Mouse (Mus musculus) C2C12 (cell line): ENCODE measurements around the gene Pnmt.

Experiments used
- CTCF ChIP-seq: IDR thresholded peaks from one replicate; pipeline ENCODE4 v1.5.1; 2011; ENCODE audit not compliant: control insufficient read depth, insufficient read depth, insufficient read length
- MAX ChIP-seq: IDR thresholded peaks from one replicate; pipeline ENCODE4 v1.6.1; 2011; ENCODE audit warnings: mild to moderate bottlenecking, control low read depth

GRCm38 (mm10) chr11:98358161-98359083, 27.8 kb upstream of the Pnmt start, which contains the start of gene Stard3:
- TF ChIP-seq MAX, result no peak
- no peak for TF ChIP-seq CTCF
